Comparison of ENCODE assay signal across 9 mouse cellular contexts in the genomic region with DNA sequence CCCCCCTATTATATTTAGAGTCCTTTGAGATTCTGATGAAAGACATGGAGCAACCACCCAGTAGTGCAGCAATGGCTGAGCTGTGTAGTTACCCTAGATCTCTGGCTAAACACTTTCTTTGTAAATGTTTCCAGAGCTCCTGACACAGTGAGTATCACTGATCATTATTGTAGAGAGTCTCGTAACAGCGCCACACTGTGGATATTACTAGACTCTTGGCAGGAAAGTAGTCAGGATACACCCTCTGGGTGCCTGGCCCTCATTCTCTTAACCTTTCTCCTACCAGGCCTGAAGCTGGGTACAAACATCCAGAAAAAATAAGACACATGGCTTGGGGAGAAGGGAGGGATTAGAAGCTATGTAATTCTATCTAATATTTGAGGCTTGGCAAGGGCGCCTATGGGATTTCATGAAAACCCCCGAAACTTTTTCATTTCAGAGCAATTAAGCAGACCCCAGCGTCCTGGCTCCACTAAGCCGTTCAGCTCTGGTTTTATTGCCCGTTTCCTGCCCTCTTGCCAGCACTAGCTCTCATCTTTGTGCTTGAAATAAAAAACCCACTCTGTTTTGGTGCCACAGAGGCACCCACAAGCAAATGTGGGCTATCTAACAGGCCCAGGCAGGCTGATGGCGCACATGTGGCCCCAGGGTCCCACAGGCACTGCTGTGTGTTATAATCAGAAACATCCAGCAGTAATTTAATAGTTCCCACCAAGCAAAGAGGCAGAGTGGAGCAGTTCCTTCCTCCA. TPM values are rescaled to one million over a fixed set of nuclear protein-coding genes. Genes with fewer than 3 reads are reported as not detected.
DNase-seq lines count a peak whose midpoint lies in the region; ATAC-seq and TF ChIP-seq lines count a peak whose summit lies in the region.
"Had no signal": no experiment of that assay in that cellular context is flagged by ENCODE, and none has a peak within 500 bp of the region (broad histone marks: within the 10 kb centered on the region; RNA-seq: fewer than 3 reads in every experiment).

No protein-coding gene starts in this region.

- H3K4me1 ChIP-seq in embryonic facial prominence, embryonic 10.5 days: peaks cover 16% of the 10 kb centered on the region
- H3K4me1 ChIP-seq in kidney, embryonic 14.5 days (ENCODE audit: control insufficient read depth, insufficient read depth, low read length): 0 out of 2 replicates have a peak, but pooled peaks cover 3% of the 10 kb centered on the region

- H3K9ac ChIP-seq in kidney, embryonic 14.5 days (ENCODE audit: low read depth, low read length): no peak overlapping the region

- DNase-seq in gastrocnemius, adult 18-20 months (ENCODE audit: low spot score): peak; percentile 57
- DNase-seq in gastrocnemius, adult 8-10 months (ENCODE audit: low spot score in 2 of 2): no peak
- peak; percentile 72 for DNase-seq in embryonic facial prominence, embryonic 10.5 days (ENCODE audit: low spot score)
- peak; percentile 35 for DNase-seq in neural tube, embryonic 10.5 days (ENCODE audit: extremely low spot score, low spot score)
- no peak for DNase-seq in frontal cortex, postnatal 14 days (ENCODE audit: low spot score in 2 of 2)
- DNase-seq in right cerebral cortex, postnatal 36 days (ENCODE audit: low spot score in 2 of 2): no peak

- 41% methylated on average over 8 of the region's 8 CpGs for WGBS in embryonic facial prominence, embryonic 10.5 days
- WGBS in kidney, embryonic 14.5 days: 51% methylated on average over 8 of the region's 8 CpGs

- no peak overlapping the region for H3K4me2 ChIP-seq in kidney, embryonic 14.5 days (replicated peaks; ENCODE audit: low read depth, low read length)

- peak; percentile 91 for ATAC-seq in kidney, embryonic 14.5 days (ENCODE audit: low FRiP score, low TSS enrichment)

- no peak overlapping the region for H3K4me3 ChIP-seq in C2C12 (ENCODE audit: insufficient read depth, poor library complexity, severe bottlenecking)
- H3K4me3 ChIP-seq in embryonic facial prominence, embryonic 10.5 days: no peak overlapping the region
- no peak overlapping the region for H3K4me3 ChIP-seq in kidney, embryonic 14.5 days (ENCODE audit: low read length)

- H3K79me2 ChIP-seq in C2C12 (ENCODE audit: control insufficient read depth, insufficient read depth): no peaks in the 10 kb centered on the region

- H3K9me3 ChIP-seq in embryonic facial prominence, embryonic 10.5 days: no peaks in the 10 kb centered on the region
- H3K9me3 ChIP-seq in kidney, embryonic 14.5 days (ENCODE audit: control insufficient read depth, low read length): no peaks in the 10 kb centered on the region

- peak overlapping the region; percentile 30 for H3ac ChIP-seq in C2C12 (ENCODE audit: control insufficient read depth, insufficient read length, low read depth)

- peak overlapping the region; percentile 78 for H3K27ac ChIP-seq in embryonic facial prominence, embryonic 10.5 days (replicated peaks)
- H3K27ac ChIP-seq in kidney, embryonic 14.5 days (ENCODE audit: low read depth, low read length): no peak overlapping the region

- H3K27me3 ChIP-seq in C2C12 (ENCODE audit: control insufficient read depth, insufficient read depth, insufficient read length): no peaks in the 10 kb centered on the region
- no peaks in the 10 kb centered on the region for H3K27me3 ChIP-seq in embryonic facial prominence, embryonic 10.5 days (replicated peaks; ENCODE audit: low read depth, poor library complexity, severe bottlenecking)
- no peaks in the 10 kb centered on the region for H3K27me3 ChIP-seq in kidney, embryonic 14.5 days (ENCODE audit: control insufficient read depth, insufficient read depth, low read length)

- H3K79me3 ChIP-seq in C2C12 (ENCODE audit: low read depth): no peaks in the 10 kb centered on the region

- peak; percentile 26 for TF ChIP-seq CTCF in C2C12 (IDR thresholded peaks at IDR 0.05; ENCODE audit: control insufficient read depth, insufficient read depth, insufficient read length)

- H3K36me3 ChIP-seq in C2C12 (ENCODE audit: control insufficient read depth, insufficient read depth): no peaks in the 10 kb centered on the region
- H3K36me3 ChIP-seq in embryonic facial prominence, embryonic 10.5 days (replicated peaks): no peaks in the 10 kb centered on the region
- H3K36me3 ChIP-seq in kidney, embryonic 14.5 days (ENCODE audit: control insufficient read depth, insufficient read depth, low read length): no peaks in the 10 kb centered on the region

TF ChIP-seq in C2C12, 6 proteins besides CTCF, POLR2A, EP300 and RAD21:
- TF ChIP-seq MYOD1 (IDR thresholded peaks at IDR 0.05; ENCODE audit: control insufficient read depth, insufficient read length, low read depth) (no peak), USF1 (IDR thresholded peaks at IDR 0.05; ENCODE audit: low read depth) (no peak), FOSL1 (IDR thresholded peaks at IDR 0.05; ENCODE audit: insufficient read depth, low read length, poor library complexity, severe bottlenecking) (no peak), CEBPB (IDR thresholded peaks at IDR 0.05; ENCODE audit: low read depth) (no peak)

RNA-seq across cellular contexts. Expression of gene Gm21897, which starts 22.2 kb away (rescaled TPM):
- not detected for total RNA-seq in gastrocnemius, adult 18-20 months (2021)
- not detected for total RNA-seq in gastrocnemius, adult 8-10 months (2022)
- polyA plus RNA-seq in C2C12 (2012; fragmentation: generic; extraction: Trizol): not detected
- polyA plus RNA-seq in embryonic facial prominence, embryonic 10.5 days (2016; fragmentation: Nextera tagmentation; extraction: Ambion mirVana): not detected in 2 replicates
- not detected in 2 replicates for polyA plus RNA-seq in kidney, embryonic 14.5 days (2014; fragmentation: Nextera tagmentation; extraction: Ambion mirVana)
- total RNA-seq: gastrocnemius, postnatal 36 days had no signal

Comparison
In these comparisons a context has a peak if more than half of its experiments do, and no peak if none do; other contexts are left out.
1. DNase-seq: peak in gastrocnemius, adult 18-20 months (single experiment), embryonic facial prominence, embryonic 10.5 days (single experiment) and neural tube, embryonic 10.5 days (single experiment); none in gastrocnemius, adult 8-10 months (0 of 2), frontal cortex, postnatal 14 days (0 of 2) and right cerebral cortex, postnatal 36 days (0 of 2).